In the genomic region with DNA sequence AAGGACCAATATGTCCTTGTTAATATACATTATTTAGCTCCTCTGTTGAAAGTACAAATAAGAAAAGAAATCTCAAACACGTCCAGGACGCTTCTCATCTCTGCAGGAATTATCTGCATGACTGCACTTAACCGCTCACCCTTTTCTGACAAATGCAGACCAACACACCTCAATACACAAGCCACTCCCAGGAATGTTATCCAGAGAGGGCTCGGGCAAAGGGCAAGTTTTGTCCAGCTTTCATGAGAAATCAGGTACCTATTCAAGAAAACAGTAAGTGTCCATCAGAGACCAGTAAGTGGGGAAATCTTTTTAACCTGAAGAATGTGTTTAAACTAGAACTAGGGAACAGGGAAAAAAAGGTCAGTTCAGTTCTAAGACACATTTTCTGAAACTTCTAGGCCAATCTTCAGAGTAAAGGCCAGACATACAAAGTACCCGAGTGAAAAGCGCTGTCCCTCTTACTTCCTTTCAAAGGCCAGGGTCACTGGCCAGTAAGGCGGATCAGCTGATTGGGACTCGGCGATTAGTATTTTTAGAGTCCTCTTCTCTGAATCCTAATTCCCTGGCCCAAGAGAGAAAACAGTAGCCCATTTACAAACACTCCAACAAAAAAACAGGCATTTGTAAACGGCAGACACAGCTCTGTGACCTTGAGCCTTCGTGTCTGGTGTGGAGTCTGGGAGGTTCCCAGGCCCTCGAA, we compare ENCODE assay signal across 8 mouse cellular contexts. TPM values are rescaled to one million over a fixed set of nuclear protein-coding genes. Genes with fewer than 3 reads are reported as not detected.
DNase-seq lines count a peak whose midpoint lies in the region; ATAC-seq lines count a peak whose summit lies in the region.

No protein-coding gene starts in this region.

- H3K9me3 ChIP-seq in lung, embryonic 15.5 days, result no peaks in the 10 kb centered on the region
- H3K9me3 ChIP-seq in forebrain, embryonic 15.5 days, result no peaks in the 10 kb centered on the region
- no peaks in the 10 kb centered on the region for H3K9me3 ChIP-seq in limb, embryonic 10.5 days (replicated peaks)
- no peaks in the 10 kb centered on the region for H3K9me3 ChIP-seq in stomach, embryonic 14.5 days (ENCODE audit: control insufficient read depth, low read depth, low read length)

- peak overlapping the region; percentile 93 for H3K4me2 ChIP-seq in lung, embryonic 15.5 days
- H3K4me2 ChIP-seq in forebrain, embryonic 15.5 days (replicated peaks), result peak overlapping the region; percentile 71
- H3K4me2 ChIP-seq in stomach, embryonic 14.5 days (replicated peaks; ENCODE audit: low read depth, low read length), result peak overlapping the region; percentile 55

- no peaks in the 10 kb centered on the region; the same call in 1 of the 2 replicates for H3K36me3 ChIP-seq in lung, embryonic 15.5 days
- peaks cover 13% of the 10 kb centered on the region; the same call in 1 of the 2 replicates for H3K36me3 ChIP-seq in forebrain, embryonic 15.5 days
- H3K36me3 ChIP-seq in limb, embryonic 10.5 days, result peaks cover 13% of the 10 kb centered on the region
- peaks cover 8% of the 10 kb centered on the region for H3K36me3 ChIP-seq in stomach, embryonic 14.5 days (ENCODE audit: control insufficient read depth, insufficient read depth, low read length)

- H3K27ac ChIP-seq in lung, embryonic 15.5 days, result 0 out of 2 replicates have a peak overlapping the region, but pooled peaks have one; percentile 3
- peak overlapping the region; percentile 24; the same call in 1 of the 2 replicates for H3K27ac ChIP-seq in forebrain, embryonic 15.5 days (replicated peaks)
- H3K27ac ChIP-seq in limb, embryonic 10.5 days, result peak overlapping the region; percentile 81
- no peak overlapping the region for H3K27ac ChIP-seq in stomach, embryonic 14.5 days (ENCODE audit: low read length)

- peak overlapping the region; percentile 58 for H3K9ac ChIP-seq in lung, embryonic 15.5 days
- H3K9ac ChIP-seq in forebrain, embryonic 15.5 days (replicated peaks), result peak overlapping the region; percentile 90
- H3K9ac ChIP-seq in stomach, embryonic 14.5 days (replicated peaks; ENCODE audit: low read depth, low read length), result peak overlapping the region; percentile 54

- H3K4me1 ChIP-seq in lung, embryonic 15.5 days, result peaks cover 20% of the 10 kb centered on the region
- H3K4me1 ChIP-seq in forebrain, embryonic 15.5 days, result peaks cover 18% of the 10 kb centered on the region
- peaks cover 14% of the 10 kb centered on the region; the same call in 1 of the 2 replicates for H3K4me1 ChIP-seq in limb, embryonic 10.5 days
- H3K4me1 ChIP-seq in stomach, embryonic 14.5 days (ENCODE audit: control insufficient read depth, insufficient read depth, low read length), result peaks cover 10% of the 10 kb centered on the region

- H3K27me3 ChIP-seq in lung, embryonic 15.5 days, result no peaks in the 10 kb centered on the region
- no peaks in the 10 kb centered on the region for H3K27me3 ChIP-seq in forebrain, embryonic 15.5 days
- peaks cover 12% of the 10 kb centered on the region; the same call in 1 of the 2 replicates for H3K27me3 ChIP-seq in limb, embryonic 10.5 days (ENCODE audit: low read depth, poor library complexity, severe bottlenecking)
- H3K27me3 ChIP-seq in stomach, embryonic 14.5 days (ENCODE audit: control insufficient read depth, insufficient read depth, low read length), result no peaks in the 10 kb centered on the region

- peak overlapping the region; percentile 73 for H3K4me3 ChIP-seq in lung, embryonic 15.5 days
- peak overlapping the region; percentile 62 for H3K4me3 ChIP-seq in forebrain, embryonic 15.5 days
- peak overlapping the region; percentile 91 for H3K4me3 ChIP-seq in limb, embryonic 10.5 days
- peak overlapping the region; percentile 62 for H3K4me3 ChIP-seq in stomach, embryonic 14.5 days (ENCODE audit: low read depth, low read length)

- no peak for DNase-seq in lung, postnatal 10 days
- no peak for DNase-seq in limb, embryonic 10.5 days (ENCODE audit: low spot score)
- DNase-seq in adrenal gland, postnatal 10 days, result no peak

- ATAC-seq in lung, embryonic 15.5 days (ENCODE audit: borderline replicate concordance, extremely low read depth, low FRiP score, low TSS enrichment), result no peak
- no peak for ATAC-seq in forebrain, embryonic 15.5 days (replicated peaks)
- ATAC-seq in stomach, embryonic 14.5 days (ENCODE audit: insufficient number of reproducible peaks, insufficient read depth, low FRiP score, low read depth), result no peak
- ATAC-seq in megakaryocyte progenitor cell, adult 5-6 weeks (replicated peaks; ENCODE audit: poor library complexity), result no peak
- no peak for ATAC-seq in megakaryocyte, adult 5-6 weeks (ENCODE audit: poor library complexity, severe bottlenecking)

- WGBS in lung, embryonic 15.5 days, result 29% methylated on average over 12 of the region's 12 CpGs
- WGBS in forebrain, embryonic 15.5 days, result 6% methylated on average over 12 of the region's 12 CpGs
- 35% methylated on average over 12 of the region's 12 CpGs for WGBS in limb, embryonic 10.5 days
- WGBS in stomach, embryonic 14.5 days, result 27% methylated on average over 12 of the region's 12 CpGs

RNA-seq across cellular contexts. Expression of a gene that starts 0.8 kb away (rescaled TPM):
- polyA plus RNA-seq in lung, embryonic 15.5 days (2015; fragmentation: Nextera tagmentation; extraction: Ambion mirVana), result 3.7 and 4.0 TPM in 2 replicates
- polyA plus RNA-seq in forebrain, embryonic 15.5 days (2015; fragmentation: Nextera tagmentation; extraction: Ambion mirVana), result 7.5 and 9.3 TPM in 2 replicates
- polyA plus RNA-seq in limb, embryonic 10.5 days (2016; fragmentation: Nextera tagmentation; extraction: Ambion mirVana), result 8.9 and 9.9 TPM in 2 replicates
- polyA plus RNA-seq in stomach, embryonic 14.5 days (2014; fragmentation: Nextera tagmentation; extraction: Ambion mirVana), result 4.7 and 5.5 TPM in 2 replicates
- total RNA-seq in megakaryocyte progenitor cell, adult 5-6 weeks (2015), result not detected in 2 replicates
- total RNA-seq in megakaryocyte progenitor cell, adult 5-6 weeks (2017), result not detected in 2 replicates
- not detected in 2 replicates for total RNA-seq in megakaryocyte, adult 5-6 weeks (2015)
- not detected in 2 replicates for total RNA-seq in megakaryocyte, adult 5-6 weeks (2017)
- 1 to 10 TPM; 3.9 to 4.1 TPM for total RNA-seq in adrenal gland, postnatal 10 days (2021)

RNA-seq across cellular contexts. Expression of a gene that starts 8.5 kb away (rescaled TPM):
- polyA plus RNA-seq in lung, embryonic 15.5 days (2015; fragmentation: Nextera tagmentation; extraction: Ambion mirVana), result 12.5 and 14.3 TPM in 2 replicates
- 19.3 and 20.0 TPM in 2 replicates for polyA plus RNA-seq in forebrain, embryonic 15.5 days (2015; fragmentation: Nextera tagmentation; extraction: Ambion mirVana)
- 9.0 and 9.3 TPM in 2 replicates for polyA plus RNA-seq in limb, embryonic 10.5 days (2016; fragmentation: Nextera tagmentation; extraction: Ambion mirVana)
- polyA plus RNA-seq in stomach, embryonic 14.5 days (2014; fragmentation: Nextera tagmentation; extraction: Ambion mirVana), result 27.1 and 30.3 TPM in 2 replicates
- 2.4 and 3.1 TPM in 2 replicates for total RNA-seq in megakaryocyte progenitor cell, adult 5-6 weeks (2015)
- total RNA-seq in megakaryocyte progenitor cell, adult 5-6 weeks (2017), result 1.7 and 2.3 TPM in 2 replicates
- 0.78 and 1.9 TPM in 2 replicates for total RNA-seq in megakaryocyte, adult 5-6 weeks (2015)
- 1.1 and 5.7 TPM in 2 replicates for total RNA-seq in megakaryocyte, adult 5-6 weeks (2017)
- total RNA-seq in adrenal gland, postnatal 10 days (2021), result 100 to 1,000 TPM; 104 to 112 TPM
